Mouse (Mus musculus) CD4-positive, CD25-positive, alpha-beta regulatory T cell, adult 2 months (primary cell): ENCODE data around the gene Snrpc.
"Not testable (repeated sequence)": the region's sequence is repeated elsewhere in the genome, so short reads cannot be mapped to it uniquely, and the experiment has no call there.

Source experiments
- DNase-seq: peaks from one replicate; pipeline ENCODE4 v3.0.0-alpha.2; 2012; ENCODE audit warnings: low read depth, low spot score

The Snrpc gene

GRCm38 (mm10) chr17:27837850-27838249, at the start of gene Snrpc:
TSS of gene Snrpc (plus strand) at chr17:27838150.
- DNase-seq, result not testable (repeated sequence)

DNA sequence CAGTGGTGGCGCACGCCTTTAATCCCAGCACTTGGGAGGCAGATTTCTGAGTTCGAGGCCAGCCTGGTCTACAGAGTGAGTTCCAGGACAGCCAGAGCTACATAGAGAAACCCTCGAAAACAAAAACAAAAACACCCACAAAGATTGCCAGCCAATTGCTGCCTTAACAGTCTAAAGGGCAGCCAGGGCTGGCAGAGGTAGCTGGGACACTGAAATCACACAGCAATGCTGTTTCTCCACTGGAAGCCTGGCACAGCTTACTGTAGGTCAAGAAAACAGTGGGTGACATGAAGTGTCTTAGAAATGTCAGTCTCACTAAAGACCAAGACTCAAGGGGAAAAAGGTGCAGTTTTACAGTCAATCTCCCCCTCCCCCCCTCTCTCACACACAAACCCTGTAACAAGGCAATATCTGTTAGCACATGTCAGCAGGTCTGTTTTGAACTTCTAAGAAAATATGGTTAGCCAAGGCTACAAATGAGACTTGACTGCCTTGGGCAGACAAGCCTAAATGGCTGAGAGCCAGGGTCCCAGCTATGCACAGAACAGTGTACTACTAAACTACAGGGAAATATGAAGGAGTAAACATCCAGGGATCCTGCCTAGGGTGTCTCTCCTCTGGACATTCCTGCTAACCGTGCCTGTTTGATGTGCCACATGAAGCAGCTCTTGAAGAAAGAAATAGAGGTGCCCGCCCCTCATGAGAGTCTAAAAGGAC, 49.3 kb upstream of the Snrpc start:
- DNase-seq, result no peak

DNA sequence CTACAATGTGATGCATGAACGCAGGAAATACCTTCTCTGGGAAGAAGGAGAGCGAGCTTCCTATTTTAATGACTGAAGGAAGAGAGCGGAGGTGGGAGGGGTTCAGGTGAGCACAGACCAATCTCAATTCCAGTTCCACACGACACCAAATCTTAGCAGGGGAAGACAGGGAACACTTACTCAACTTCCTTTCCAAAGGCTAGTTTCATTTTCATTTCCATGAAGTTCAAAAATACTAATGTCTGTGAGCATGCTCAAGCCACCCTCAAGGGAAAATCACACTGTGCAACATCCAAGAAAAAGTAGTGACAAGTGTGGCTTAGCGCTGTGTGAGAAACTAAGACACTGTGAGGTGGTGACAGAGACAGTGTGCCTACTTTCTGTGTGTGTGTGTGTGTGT, 47.9 kb upstream of the Snrpc start:
- DNase-seq, result no peak

- no peak for DNase-seq
Observed at GRCm38 (mm10) chr17:27790976-27791375, 47.0 kb upstream of the Snrpc start.

GRCm38 (mm10) chr17:27791556-27791955, 46.4 kb upstream of the Snrpc start:
- DNase-seq, result no peak

DNA sequence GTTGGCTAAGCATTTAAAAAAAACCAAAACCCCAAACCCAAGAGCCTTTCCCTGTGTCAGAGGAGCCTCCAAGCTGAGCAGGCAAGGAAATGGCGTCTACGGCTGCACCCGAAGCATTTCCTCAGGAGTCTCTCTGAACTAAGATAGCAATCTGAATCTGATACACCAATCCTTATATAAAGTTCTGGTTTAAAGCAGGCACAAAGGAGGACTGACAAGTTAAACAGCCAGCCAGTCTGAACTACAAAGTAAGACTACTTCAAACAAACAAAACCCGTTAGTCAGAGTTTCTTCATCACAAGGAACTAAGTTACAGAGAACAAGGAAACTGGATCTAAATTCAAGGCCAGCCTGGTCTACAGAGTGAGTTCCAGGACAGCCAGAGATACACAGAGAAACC, 45.4 kb upstream of the Snrpc start:
- peak; percentile 26 for DNase-seq

DNA sequence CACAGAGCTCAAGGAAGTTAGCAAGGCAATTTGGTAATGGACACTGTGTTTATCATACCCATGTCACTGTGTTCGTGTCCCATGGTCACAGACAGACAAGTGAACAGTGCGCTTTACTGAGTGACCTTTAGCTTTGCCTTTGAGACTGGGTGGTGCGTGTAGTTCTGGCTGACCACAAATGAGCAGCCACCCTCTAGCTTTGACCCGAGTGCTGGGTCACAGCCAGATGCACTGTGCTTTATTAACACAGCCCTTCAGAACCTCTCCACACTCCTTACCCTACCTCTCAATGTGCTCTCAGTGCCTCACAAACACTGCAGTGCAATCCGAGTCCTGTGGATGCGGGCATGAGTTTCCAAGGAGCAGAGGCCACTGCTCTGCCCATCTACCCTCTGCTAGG, 44.8 kb upstream of the Snrpc start:
- DNase-seq, result no peak

- no peak for DNase-seq
Observed at GRCm38 (mm10) chr17:27796780-27797179, 41.2 kb upstream of the Snrpc start.

DNA sequence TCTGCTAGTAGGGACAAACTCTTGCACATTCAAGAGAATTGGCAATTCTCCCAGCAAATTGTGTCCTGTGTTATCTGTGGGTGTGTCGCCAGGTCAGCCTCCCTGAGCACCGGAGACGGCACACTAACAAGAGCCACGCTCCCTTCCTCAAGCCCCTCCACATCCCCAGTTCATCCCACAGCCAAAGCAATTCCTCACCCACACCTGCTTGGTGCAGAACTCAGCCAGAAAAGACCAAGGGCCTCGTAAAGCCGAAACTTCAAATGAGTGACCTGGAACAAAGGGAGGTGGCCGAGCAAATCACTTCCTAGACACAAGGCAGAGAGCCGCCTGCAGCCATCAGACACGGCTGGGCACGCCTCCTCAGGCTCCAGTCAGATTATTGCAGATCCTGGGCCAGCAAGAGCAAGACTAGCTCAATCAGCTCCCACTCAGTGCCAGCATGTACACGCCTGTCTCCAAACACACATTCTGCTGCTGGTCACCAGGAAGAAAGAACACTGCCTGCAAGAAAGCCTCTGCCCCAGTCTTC, 40.5 kb upstream of the Snrpc start:
- no peak for DNase-seq

- DNase-seq, result peak; percentile 52
Observed at GRCm38 (mm10) chr17:27799771-27800584, 38.0 kb upstream of the Snrpc start.

- DNase-seq, result peak; percentile 26
Observed at GRCm38 (mm10) chr17:27800710-27801648, 37.0 kb upstream of the Snrpc start.

GRCm38 (mm10) chr17:27803752-27804151, 34.2 kb upstream of the Snrpc start:
- no peak for DNase-seq

DNA sequence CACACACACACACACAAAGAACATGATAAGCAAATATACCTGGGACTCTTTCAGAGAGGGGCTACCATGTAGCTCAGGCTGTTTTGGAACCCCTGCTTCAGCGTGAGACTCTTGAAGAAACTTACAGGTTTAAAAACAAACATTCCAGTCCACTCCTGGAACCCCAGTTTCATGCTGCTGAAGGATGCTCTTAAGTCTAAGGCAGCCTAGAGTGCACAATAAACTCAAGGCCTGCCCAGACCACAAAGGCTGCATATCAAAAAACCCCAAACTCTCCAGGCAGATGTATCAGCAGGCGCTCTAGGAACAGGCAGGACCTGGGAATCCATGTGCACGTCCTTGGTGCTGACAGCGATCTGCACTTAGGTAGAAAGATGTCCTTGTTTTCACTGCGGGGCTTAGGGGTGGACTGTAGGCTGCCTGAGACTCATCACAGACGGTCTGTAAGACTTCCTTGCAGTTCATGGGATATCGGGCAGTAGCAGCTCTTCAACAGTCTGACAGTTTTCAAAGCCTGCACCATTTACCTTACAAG, 33.7 kb upstream of the Snrpc start:
- no peak for DNase-seq

GRCm38 (mm10) chr17:27804803-27805770, 32.9 kb upstream of the Snrpc start:
- no peak for DNase-seq

DNA sequence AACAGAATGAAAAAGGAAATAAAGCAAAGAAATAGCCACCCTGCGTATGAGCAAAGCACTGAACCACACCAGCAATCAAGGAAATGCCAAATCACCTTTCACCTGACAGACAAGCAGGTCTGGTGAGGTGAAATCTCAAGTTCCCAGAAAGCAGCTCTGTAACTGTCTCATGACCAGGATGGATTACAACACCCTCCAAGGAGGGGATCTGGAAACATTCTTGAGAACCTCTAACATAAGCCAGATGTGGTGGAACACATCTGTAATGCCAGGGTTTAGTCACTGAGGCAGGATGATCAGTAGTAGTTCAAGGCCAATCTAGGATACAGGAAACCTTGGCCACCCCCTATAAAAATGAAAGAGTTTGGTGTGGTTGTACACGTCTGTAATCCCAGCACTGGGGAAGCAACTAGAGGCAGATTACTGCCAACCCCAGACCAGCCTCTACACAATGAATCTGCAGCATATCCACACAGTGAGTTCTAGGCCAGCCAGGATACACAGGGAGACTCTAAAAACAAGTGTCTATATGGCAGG, 30.3 kb upstream of the Snrpc start:
- DNase-seq, result no peak

DNA sequence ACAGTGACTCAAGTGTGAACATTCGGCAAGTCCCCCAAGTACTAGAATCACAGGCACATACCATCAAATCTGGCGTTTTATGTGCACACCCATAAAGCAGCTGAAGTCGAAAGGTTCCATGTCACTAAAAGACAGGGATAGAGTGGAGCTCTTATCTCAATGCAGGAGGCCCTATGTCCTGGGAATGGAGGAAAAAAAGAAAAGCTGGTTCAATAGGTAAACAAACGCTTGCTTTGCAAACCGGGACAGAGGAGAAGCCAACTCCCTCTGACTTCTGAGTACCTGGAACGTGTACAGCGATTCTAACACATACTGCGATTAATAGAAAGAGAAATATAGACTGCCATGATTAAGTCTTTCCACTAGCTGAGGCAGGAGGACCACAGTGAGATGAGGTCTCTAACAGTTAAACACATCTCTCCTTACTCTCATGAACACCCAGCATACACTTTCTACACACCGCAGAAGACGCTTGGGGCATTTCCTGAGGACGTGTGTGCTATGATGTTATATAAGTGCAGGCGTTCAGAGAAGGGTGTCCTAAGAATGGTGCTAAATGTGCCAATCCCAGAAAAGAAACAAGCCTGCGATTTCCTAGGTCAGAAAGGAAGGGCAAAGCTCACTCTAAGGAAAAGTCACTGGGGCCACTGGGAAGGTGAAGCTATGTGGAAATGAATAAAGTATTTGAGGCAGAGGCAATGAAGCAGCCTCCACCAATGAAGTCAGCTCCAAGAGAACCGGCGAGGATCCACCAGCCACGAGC, 27.2 kb upstream of the Snrpc start:
- no peak for DNase-seq

DNA sequence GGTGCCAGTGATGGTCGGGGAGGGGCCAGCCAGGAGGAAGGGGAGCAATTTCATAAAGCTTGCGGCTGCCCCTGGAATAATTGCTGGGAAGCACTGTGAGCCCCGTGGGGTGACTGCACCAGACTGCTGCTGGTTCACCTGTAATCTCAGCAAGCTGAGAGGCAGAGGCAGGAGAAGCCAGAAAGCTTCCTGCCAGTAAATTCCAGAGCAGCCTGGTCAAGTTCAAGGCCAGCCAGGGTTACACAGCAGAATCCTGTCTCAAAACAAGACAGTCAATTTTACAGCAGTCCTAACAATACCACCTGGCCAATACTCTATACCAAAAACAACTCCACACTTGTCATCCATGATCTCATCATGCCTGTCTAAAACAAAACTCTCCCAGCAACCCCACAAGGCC, 26.0 kb upstream of the Snrpc start:
- no peak for DNase-seq

GRCm38 (mm10) chr17:27814606-27815005, 23.3 kb upstream of the Snrpc start:
- DNase-seq, result peak; percentile 40

- no peak for DNase-seq
Observed at GRCm38 (mm10) chr17:27819011-27819410, 18.9 kb upstream of the Snrpc start.
